Mouse (Mus musculus) myocyte (in vitro differentiated cells): Measurements from ENCODE around the gene Heatr6. TPM values are rescaled to one million over a fixed set of nuclear protein-coding genes. Genes with fewer than 3 reads are reported as not detected.

Experiments used
- H3K27me3 ChIP-seq: one replicate; pipeline ENCODE4 v1.6.1; 2011; ENCODE audit not compliant: control insufficient read depth, insufficient read depth, insufficient read length
- H3K36me3 ChIP-seq: one replicate; pipeline ENCODE4 v1.6.1; 2011; ENCODE audit not compliant: control insufficient read depth, insufficient read depth
- H3K4me2 ChIP-seq: one replicate; pipeline ENCODE4 v1.6.1; 2011; ENCODE audit warnings: low read depth, control low read depth
- H3K4me3 ChIP-seq: one replicate; pipeline ENCODE4 v1.5.1; 2011; ENCODE audit warnings: mild to moderate bottlenecking, control low read depth, moderate library complexity
- H3K79me2 ChIP-seq: one replicate; pipeline ENCODE4 v1.6.1; 2011; ENCODE audit not compliant: control insufficient read depth, insufficient read depth
- H3ac ChIP-seq: one replicate; pipeline ENCODE4 v1.6.1; 2011; ENCODE audit not compliant: control insufficient read depth, insufficient read length
- CEBPB ChIP-seq: IDR thresholded peaks from 2 replicates; pipeline ENCODE4 v1.6.1; 2011; ENCODE audit warnings: mild to moderate bottlenecking, moderate library complexity; ENCODE audit not compliant: poor library complexity, insufficient read depth, severe bottlenecking
- E2F4 ChIP-seq: IDR thresholded peaks from one replicate; pipeline ENCODE4 v1.6.1; 2011; ENCODE audit warnings: mild to moderate bottlenecking, control low read depth, moderate library complexity; ENCODE audit not compliant: insufficient read depth
- MAX ChIP-seq: IDR thresholded peaks from one replicate; pipeline ENCODE4 v1.6.1; 2011; ENCODE audit warnings: low read depth, mild to moderate bottlenecking, control low read depth
- MYOD1 ChIP-seq, 3 experiments: IDR thresholded peaks; one replicate each; pipeline ENCODE4 v1.6.1; 2011; ENCODE audit warnings: control low read depth in 2 of 3, low read depth in 2 of 3, mild to moderate bottlenecking in 2 of 3, moderate library complexity in 1 of 3; ENCODE audit not compliant: insufficient read length in 2 of 3, control insufficient read depth in 1 of 3
- MYOG ChIP-seq, 3 experiments: IDR thresholded peaks; one replicate each; pipeline ENCODE4 v1.6.1; 2011; ENCODE audit warnings: control low read depth in 2 of 3, low read depth in 2 of 3, mild to moderate bottlenecking in 2 of 3; ENCODE audit not compliant: insufficient read length in 2 of 3, control insufficient read depth in 1 of 3, insufficient read depth in 1 of 3
- POLR2A ChIP-seq: IDR thresholded peaks from one replicate; pipeline ENCODE4 v1.6.1; 2011; ENCODE audit warnings: low read depth, mild to moderate bottlenecking, control low read depth, moderate library complexity; ENCODE audit not compliant: insufficient read length
- POLR2AphosphoS2 ChIP-seq: IDR thresholded peaks from one replicate; pipeline ENCODE4 v1.6.1; 2011; ENCODE audit warnings: low read depth, control low read depth; ENCODE audit not compliant: insufficient read length
- REST ChIP-seq: IDR thresholded peaks from one replicate; pipeline ENCODE4 v1.6.1; 2011; ENCODE audit warnings: mild to moderate bottlenecking, control low read depth, moderate library complexity; ENCODE audit not compliant: insufficient read depth, insufficient read length
- SRF ChIP-seq: IDR thresholded peaks from one replicate; pipeline ENCODE4 v1.6.1; 2011; ENCODE audit warnings: low read depth; ENCODE audit not compliant: control insufficient read depth, insufficient read length
- TCF12 ChIP-seq: IDR thresholded peaks from one replicate; pipeline ENCODE4 v1.6.1; 2011; ENCODE audit warnings: mild to moderate bottlenecking, control low read depth; ENCODE audit not compliant: poor library complexity, insufficient read depth, severe bottlenecking
- TCF3 ChIP-seq: IDR thresholded peaks from one replicate; pipeline ENCODE4 v1.6.1; 2011; ENCODE audit warnings: low read depth, control low read depth; ENCODE audit not compliant: insufficient read length
- USF1 ChIP-seq: IDR thresholded peaks from one replicate; pipeline ENCODE4 v1.6.1; 2011; ENCODE audit warnings: low read depth, mild to moderate bottlenecking, control low read depth, moderate library complexity
- polyA plus RNA-seq: library from polyadenylated mRNA; unstranded; fragments of >200 nt; fragmentation: generic; extraction: Trizol; gene quantifications from one replicate; pipeline ENCODE4 v1.2.1, GENCODE M21; 2012; ENCODE audit warnings: missing spikeins

Gene Heatr6
- polyA plus RNA-seq = 8.7 TPM

GRCm38 (mm10) chr11:83753581-83754181 is at the start of gene Heatr6:
Heatr6 (plus strand) TSS chr11:83753696.
- peak within 1 kb of the TSS; percentile 82 for H3K4me2 ChIP-seq
- peak within 1 kb of the TSS; percentile 73 for H3K4me3 ChIP-seq
- TF ChIP-seq MAX = no peak
- TF ChIP-seq REST = no peak
- TF ChIP-seq SRF = peak; percentile 22
- no peak for TF ChIP-seq E2F4
- TF ChIP-seq POLR2A = peak; percentile 56
- peak in 1 of 3 experiments; percentile 37 for TF ChIP-seq MYOG (IDR thresholded peaks at IDR 0.05; ENCODE audit: control insufficient read depth in 1 of 3, insufficient read depth in 1 of 3, insufficient read length in 2 of 3, low read depth in 2 of 3)
- TF ChIP-seq MYOD1 (IDR thresholded peaks at IDR 0.05; ENCODE audit: control insufficient read depth in 1 of 3, insufficient read length in 2 of 3, low read depth in 2 of 3) = peak in 1 of 3 experiments; percentile 26
- TF ChIP-seq CEBPB = no peak
- TF ChIP-seq TCF3 = no peak
- TF ChIP-seq USF1 = no peak
- TF ChIP-seq POLR2AphosphoS2 = peak; percentile 82
- no peak for TF ChIP-seq TCF12
- H3K36me3 ChIP-seq = peaks cover 23% of the 10 kb centered on the region
- H3ac ChIP-seq = peak within 1 kb of the TSS; percentile 63
- no peaks in the 10 kb centered on the region for H3K27me3 ChIP-seq
- H3K79me2 ChIP-seq = peaks cover 19% of the 10 kb centered on the region

GRCm38 (mm10) chr11:83703705-83704104 is 49.8 kb upstream of the Heatr6 start, which contains the start of gene Wfdc17:
Wfdc17 (plus strand) TSS chr11:83703991.
- Histone ChIP-seq H3K79me2 (no peaks in the 10 kb centered on the region), H3K4me2 (no peak within 1 kb of the TSS), H3K4me3 (no peak within 1 kb of the TSS), H3K27me3 (peaks cover 10% of the 10 kb centered on the region), H3ac (no peak within 1 kb of the TSS), H3K36me3 (no peaks in the 10 kb centered on the region)
- TF ChIP-seq POLR2AphosphoS2 (no peak), SRF (no peak), USF1 (no peak), MYOG (IDR thresholded peaks at IDR 0.05; ENCODE audit: control insufficient read depth in 1 of 3, insufficient read depth in 1 of 3, insufficient read length in 2 of 3, low read depth in 2 of 3) (no peak), TCF12 (no peak), REST (no peak), MAX (no peak), POLR2A (no peak), TCF3 (no peak), MYOD1 (IDR thresholded peaks at IDR 0.05; ENCODE audit: control insufficient read depth in 1 of 3, insufficient read length in 2 of 3, low read depth in 2 of 3) (no peak), CEBPB (no peak), E2F4 (no peak)

GRCm38 (mm10) chr11:83708715-83709114 is 44.8 kb upstream of the Heatr6 start, which contains the start of gene Wfdc18:
Wfdc18 (plus strand) TSS chr11:83709015.
- H3K27me3 ChIP-seq = peaks cover 20% of the 10 kb centered on the region
- no peak within 1 kb of the TSS for H3K4me2 ChIP-seq
- no peaks in the 10 kb centered on the region for H3K36me3 ChIP-seq
- TF ChIP-seq SRF = no peak
- no peak for TF ChIP-seq TCF12
- no peak for TF ChIP-seq CEBPB
- TF ChIP-seq USF1 = no peak
- no peak for TF ChIP-seq POLR2A
- no peak for TF ChIP-seq MYOG (IDR thresholded peaks at IDR 0.05; ENCODE audit: control insufficient read depth in 1 of 3, insufficient read depth in 1 of 3, insufficient read length in 2 of 3, low read depth in 2 of 3)
- no peak for TF ChIP-seq MAX
- TF ChIP-seq POLR2AphosphoS2 = no peak
- no peak for TF ChIP-seq REST
- no peak for TF ChIP-seq TCF3
- TF ChIP-seq MYOD1 (IDR thresholded peaks at IDR 0.05; ENCODE audit: control insufficient read depth in 1 of 3, insufficient read length in 2 of 3, low read depth in 2 of 3) = no peak
- no peak for TF ChIP-seq E2F4
- H3K79me2 ChIP-seq = no peaks in the 10 kb centered on the region
- H3ac ChIP-seq = no peak within 1 kb of the TSS
- no peak within 1 kb of the TSS for H3K4me3 ChIP-seq

DNA sequence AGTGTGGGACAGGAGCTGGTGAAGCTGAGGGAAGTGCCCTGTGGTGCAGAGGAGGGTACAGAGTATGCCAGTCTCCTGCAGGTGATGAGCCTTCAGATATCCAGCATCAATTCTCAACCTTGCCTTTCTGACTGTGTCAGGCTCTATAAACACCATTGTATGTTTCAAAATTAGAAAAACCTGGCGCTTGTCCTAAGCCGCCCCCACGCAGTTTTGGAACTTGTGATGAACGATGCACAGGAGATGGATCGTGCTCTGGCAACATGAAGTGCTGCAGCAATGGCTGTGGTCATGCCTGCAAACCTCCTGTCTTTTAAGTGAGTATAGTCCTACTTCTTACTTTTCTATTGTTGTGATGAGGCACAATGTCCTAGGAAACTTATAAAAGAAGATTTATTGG is 43.8 kb upstream of the Heatr6 start:
- Histone ChIP-seq H3K79me2 (no peaks in the 10 kb centered on the region), H3K4me2 (no peak overlapping the region), H3K36me3 (no peaks in the 10 kb centered on the region)

More for the DNA sequence above, 43.8 kb upstream of the Heatr6 start:
- H3ac ChIP-seq = no peak overlapping the region
- H3K4me3 ChIP-seq = no peak overlapping the region
- TF ChIP-seq MYOG (IDR thresholded peaks at IDR 0.05; ENCODE audit: control insufficient read depth in 1 of 3, insufficient read depth in 1 of 3, insufficient read length in 2 of 3, low read depth in 2 of 3) (no peak), MYOD1 (IDR thresholded peaks at IDR 0.05; ENCODE audit: control insufficient read depth in 1 of 3, insufficient read length in 2 of 3, low read depth in 2 of 3) (no peak), TCF12 (no peak), POLR2AphosphoS2 (no peak), MAX (no peak), SRF (no peak), E2F4 (no peak), USF1 (no peak), POLR2A (no peak), TCF3 (no peak), CEBPB (no peak), REST (no peak)
- peaks cover 20% of the 10 kb centered on the region for H3K27me3 ChIP-seq
